Mouse (Mus musculus) MEL (cell line): ENCODE data around the gene Itprip. TPM values are rescaled to one million over a fixed set of nuclear protein-coding genes. Genes with fewer than 3 reads are reported as not detected.

ENCODE experiments used
- DNase-seq: peaks from one replicate; pipeline ENCODE4 v3.0.0; 2011; ENCODE audit warnings: low read depth, low spot score
- H3K27ac ChIP-seq: 2 replicates; pipeline ENCODE4 v1.5.1; 2012; ENCODE audit warnings: low read depth, mild to moderate bottlenecking, control low read depth, low read length, moderate library complexity; ENCODE audit not compliant: control insufficient read depth
- H3K27me3 ChIP-seq, 2 experiments: fragments of 150-350 bp in 1 of 2; sonication (generic) in 1 of 2; 2 replicates each; pipeline ENCODE4 v1.6.1; 2012; ENCODE audit warnings: low read length in 2 of 2, mild to moderate bottlenecking in 2 of 2, improper control_type of control experiment in 1 of 2, moderate library complexity in 1 of 2; ENCODE audit not compliant: insufficient read depth in 2 of 2, control insufficient read depth in 1 of 2
- H3K36me3 ChIP-seq, 2 experiments: 2 replicates each; pipeline ENCODE4 v1.6.1; 2012 to 2014; ENCODE audit warnings: low read length in 2 of 2, improper control_type of control experiment in 1 of 2, inconsistent platforms in 1 of 2, mild to moderate bottlenecking in 1 of 2; ENCODE audit not compliant: insufficient read depth in 2 of 2, control insufficient read depth in 1 of 2
- H3K4me1 ChIP-seq, 2 experiments: fragments of 150-350 bp in 1 of 2; sonication (generic) in 1 of 2; 2 replicates each; pipeline ENCODE4 v1.6.1; 2012; ENCODE audit warnings: low read length in 2 of 2, improper control_type of control experiment in 1 of 2, mild to moderate bottlenecking in 1 of 2; ENCODE audit not compliant: insufficient read depth in 2 of 2, control insufficient read depth in 1 of 2
- H3K4me3 ChIP-seq, 2 experiments: fragments of 150-350 bp in 1 of 2; sonication (generic) in 1 of 2; 2 replicates each; pipeline ENCODE4 v1.5.1; 2012; ENCODE audit warnings: low read depth in 2 of 2, low read length in 2 of 2, mild to moderate bottlenecking in 2 of 2, moderate library complexity in 2 of 2, control low read depth in 1 of 2, improper control_type of control experiment in 1 of 2; ENCODE audit not compliant: control insufficient read depth in 1 of 2, insufficient read depth in 1 of 2
- H3K79me2 ChIP-seq: 2 replicates; pipeline ENCODE4 v1.6.1; 2012; ENCODE audit warnings: mild to moderate bottlenecking, low read length, moderate library complexity; ENCODE audit not compliant: control insufficient read depth, poor library complexity, insufficient read depth
- H3K9ac ChIP-seq: 2 replicates; pipeline ENCODE4 v1.6.1; 2012; ENCODE audit warnings: low read depth, mild to moderate bottlenecking, control low read depth, low read length, moderate library complexity; ENCODE audit not compliant: control insufficient read depth, poor library complexity, severe bottlenecking
- H3K9me3 ChIP-seq: fragments of 150-350 bp; sonication (generic); replicated peaks from 2 replicates; pipeline ENCODE4 v1.6.1; 2012; ENCODE audit warnings: mild to moderate bottlenecking, low read length, improper control_type of control experiment, moderate library complexity; ENCODE audit not compliant: insufficient read depth
- BHLHE40 ChIP-seq: IDR thresholded peaks from 2 replicates; pipeline ENCODE4 v1.6.1; 2012; ENCODE audit warnings: low read depth, mild to moderate bottlenecking, inconsistent platforms, low read length, improper control_type of control experiment, borderline replicate concordance
- CHD1 ChIP-seq: IDR thresholded peaks from 2 replicates; pipeline ENCODE4 v1.6.1; 2012; ENCODE audit warnings: low read depth, mild to moderate bottlenecking, inconsistent platforms, low read length, improper control_type of control experiment
- CHD2 ChIP-seq: IDR thresholded peaks from 2 replicates; pipeline ENCODE4 v1.6.1; 2011; ENCODE audit warnings: low read length, improper control_type of control experiment
- ELF1 ChIP-seq: IDR thresholded peaks from 2 replicates; pipeline ENCODE4 v1.6.1; 2014; ENCODE audit warnings: low read depth, mild to moderate bottlenecking, inconsistent platforms, low read length, improper control_type of control experiment, moderate library complexity
- GATA1 ChIP-seq: IDR thresholded peaks from 2 replicates; pipeline ENCODE4 v1.6.1; 2011; ENCODE audit warnings: low read depth, low read length, improper control_type of control experiment
- MAFK ChIP-seq: IDR thresholded peaks from 2 replicates; pipeline ENCODE4 v1.6.1; 2011; ENCODE audit warnings: low read depth, mild to moderate bottlenecking, low read length, improper control_type of control experiment, borderline replicate concordance
- MEF2A ChIP-seq: IDR thresholded peaks from 2 replicates; pipeline ENCODE4 v1.6.1; 2014; ENCODE audit warnings: low read depth, mild to moderate bottlenecking, inconsistent platforms, low read length, improper control_type of control experiment; ENCODE audit not compliant: poor library complexity, insufficient replicate concordance, severe bottlenecking; ENCODE audit errors: extremely low read depth
- MXI1 ChIP-seq: IDR thresholded peaks from 2 replicates; pipeline ENCODE4 v1.6.1; 2011; ENCODE audit warnings: mild to moderate bottlenecking, low read depth, low read length, improper control_type of control experiment
- NELFE ChIP-seq: IDR thresholded peaks from 2 replicates; pipeline ENCODE4 v1.6.1; 2011; ENCODE audit warnings: low read depth, low read length, improper control_type of control experiment
- POLR2AphosphoS5 ChIP-seq: IDR thresholded peaks from 2 replicates; pipeline ENCODE4 v1.6.1; 2012; ENCODE audit warnings: low read depth, borderline replicate concordance, mild to moderate bottlenecking, inconsistent platforms, low read length, moderate library complexity, mixed read lengths
- SIN3A ChIP-seq: IDR thresholded peaks from 2 replicates; pipeline ENCODE4 v1.6.1; 2012; ENCODE audit warnings: low read length, improper control_type of control experiment, inconsistent platforms
- SMC3 ChIP-seq: IDR thresholded peaks from 2 replicates; pipeline ENCODE4 v1.6.1; 2011; ENCODE audit warnings: low read depth, low read length, improper control_type of control experiment
- TAL1 ChIP-seq: IDR thresholded peaks from 2 replicates; pipeline ENCODE4 v1.6.1; 2012; ENCODE audit warnings: mild to moderate bottlenecking, inconsistent platforms, low read length, moderate library complexity, mixed read lengths
- TCF12 ChIP-seq: IDR thresholded peaks from 2 replicates; pipeline ENCODE4 v1.6.1; 2014; ENCODE audit warnings: low read depth, mild to moderate bottlenecking, inconsistent platforms, low read length, improper control_type of control experiment, moderate library complexity
- USF1 ChIP-seq: IDR thresholded peaks from 2 replicates; pipeline ENCODE4 v1.6.1; 2014; ENCODE audit warnings: low read depth, mild to moderate bottlenecking, inconsistent platforms, low read length, improper control_type of control experiment, moderate library complexity
- USF2 ChIP-seq, 2 experiments: IDR thresholded peaks; 2 replicates each; pipeline ENCODE4 v1.6.1; 2011 to 2012; ENCODE audit warnings: improper control_type of control experiment in 2 of 2, low read length in 2 of 2, borderline replicate concordance in 1 of 2, inconsistent platforms in 1 of 2, low read depth in 1 of 2, mild to moderate bottlenecking in 1 of 2; ENCODE audit not compliant: insufficient read depth in 1 of 2
- ZC3H11A ChIP-seq: IDR thresholded peaks from 2 replicates; pipeline ENCODE4 v1.6.1; 2012; ENCODE audit warnings: low read depth, mild to moderate bottlenecking, inconsistent platforms, low read length, improper control_type of control experiment
- ZKSCAN1 ChIP-seq: IDR thresholded peaks from 2 replicates; pipeline ENCODE4 v1.6.1; 2012; ENCODE audit warnings: low read depth, mild to moderate bottlenecking, inconsistent platforms, low read length, improper control_type of control experiment, moderate library complexity
- ZMIZ1 ChIP-seq: IDR thresholded peaks from 2 replicates; pipeline ENCODE4 v1.6.1; 2012; ENCODE audit warnings: low read depth, mild to moderate bottlenecking, inconsistent platforms, low read length, improper control_type of control experiment, moderate library complexity
- polyA plus RNA-seq, 2 experiments: library from polyadenylated mRNA; stranded (reverse) in 1 of 2; unstranded in 1 of 2; fragments of >175 nt in 1 of 2; fragments of >200 nt in 1 of 2; gene quantifications; 2 replicates each; pipeline versions ENCODE4 v1.2.1 to v1.2.4; 2012; ENCODE audit warnings: low replicate concordance in 2 of 2, low read depth in 1 of 2; ENCODE audit not compliant: insufficient read length in 2 of 2, insufficient read depth in 1 of 2, missing spikeins in 1 of 2
- total RNA-seq: library from RNA; depleted of rRNA; stranded (reverse); fragments of 300-350 nt; gene quantifications from 2 replicates; pipeline ENCODE4 v1.2.3, GENCODE M21; 2012

Gene Itprip
- total and polyA plus RNA-seq, 3 experiments, result 26.3 to 26.9 TPM; not detected in 1

DNA sequence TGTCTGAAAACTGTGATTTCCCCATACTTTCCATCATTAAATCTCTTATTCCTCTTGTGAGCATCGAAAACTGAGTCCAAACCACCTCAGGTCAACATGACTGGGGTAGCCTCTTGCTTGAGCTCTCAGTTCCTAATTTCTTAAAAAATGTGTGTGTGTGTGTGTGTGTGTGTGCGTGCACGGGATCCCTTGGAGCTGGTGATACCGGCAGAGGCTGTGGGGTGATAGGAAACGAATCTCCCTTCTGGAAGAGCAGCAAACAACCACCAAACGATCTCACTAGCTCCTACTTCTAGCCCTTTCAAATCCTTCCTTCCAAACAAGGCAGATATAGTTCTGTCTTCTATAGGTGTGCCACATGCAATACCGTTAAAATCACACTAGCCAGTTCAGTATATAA is 54.4 kb downstream of the Itprip start:
- DNase-seq, result no peak
- Histone ChIP-seq H3K27ac (no peak overlapping the region), H3K79me2 (no peaks in the 10 kb centered on the region), H3K4me3 (no peak overlapping the region)
- TF ChIP-seq POLR2AphosphoS5, result no peak
- TF ChIP-seq CHD1, result no peak
- no peak for TF ChIP-seq MEF2A
- TF ChIP-seq TAL1, result no peak
- no peak for TF ChIP-seq SIN3A
- TF ChIP-seq ZMIZ1, result no peak
- TF ChIP-seq ZKSCAN1, result no peak
- TF ChIP-seq, all 39 proteins: peak for 0
- no peaks in the 10 kb centered on the region for H3K27me3 ChIP-seq
- peaks cover 0 to 26% of the 10 kb centered on the region in 2 experiments; a peak in 2 of 4 replicates for H3K36me3 ChIP-seq
- H3K9ac ChIP-seq, result no peak overlapping the region
- H3K9me3 ChIP-seq, result no peaks in the 10 kb centered on the region
- no peaks in the 10 kb centered on the region; a peak in 1 of 4 replicates for H3K4me1 ChIP-seq

- H3K27ac ChIP-seq, result no peak overlapping the region
- peaks cover 0 to 30% of the 10 kb centered on the region in 2 experiments; a peak in 2 of 4 replicates for H3K36me3 ChIP-seq
- TF ChIP-seq ZC3H11A (no peak), MXI1 (no peak), BHLHE40 (no peak), NELFE (no peak), USF1 (no peak), TAL1 (no peak), ELF1 (no peak), SMC3 (no peak), USF2 (IDR thresholded peaks at IDR 0.05; ENCODE audit: borderline replicate concordance in 1 of 2, insufficient read depth in 1 of 2, low read depth in 1 of 2, low read length in 2 of 2) (no peak), MAFK (no peak), CHD2 (no peak), ZMIZ1 (no peak), TCF12 (no peak), GATA1 (no peak)
- no peaks in the 10 kb centered on the region for H3K27me3 ChIP-seq
- no peaks in the 10 kb centered on the region for H3K9me3 ChIP-seq
- H3K4me3 ChIP-seq, result no peak overlapping the region
- H3K79me2 ChIP-seq, result no peaks in the 10 kb centered on the region
- DNase-seq, result no peak
- no peak overlapping the region for H3K9ac ChIP-seq
- H3K4me1 ChIP-seq, result no peaks in the 10 kb centered on the region
Measured at GRCm38 (mm10) chr19:47864051-47864450, 55.0 kb downstream of the Itprip start.
